Mouse (Mus musculus) embryonic facial prominence, embryonic 15.5 days (tissue): ENCODE measurements around the gene Fam149b. TPM values are rescaled to one million over a fixed set of nuclear protein-coding genes. Genes with fewer than 3 reads are reported as not detected.
"Not testable (repeated sequence)": the region's sequence is repeated elsewhere in the genome, so short reads cannot be mapped to it uniquely, and the experiment has no call there.

Source experiments
- ATAC-seq: fragments of 200-750 bp; cut with Nextera tagmentation; 2 replicates; pipeline ENCODE4 v1.8.0; 2017; ENCODE audit warnings: low read depth, moderate TSS enrichment; ENCODE audit not compliant: insufficient number of reproducible peaks, low FRiP score, low TSS enrichment
- H3K27ac ChIP-seq: fragments of 300-500 bp; sonication (generic); replicated peaks from 2 replicates; pipeline ENCODE4 v1.5.1; 2015; ENCODE audit warnings: mild to moderate bottlenecking, inconsistent platforms
- H3K27me3 ChIP-seq: fragments of 300-500 bp; sonication (generic); 2 replicates; pipeline ENCODE4 v1.6.1; 2015; ENCODE audit warnings: inconsistent platforms
- H3K36me3 ChIP-seq: fragments of 300-500 bp; sonication (generic); 2 replicates; pipeline ENCODE4 v1.6.1; 2015; ENCODE audit warnings: mild to moderate bottlenecking, inconsistent platforms
- H3K4me1 ChIP-seq: fragments of 300-500 bp; sonication (generic); 2 replicates; pipeline ENCODE4 v1.6.1; 2015; ENCODE audit warnings: inconsistent platforms
- H3K4me2 ChIP-seq: fragments of 300-500 bp; sonication (generic); replicated peaks from 2 replicates; pipeline ENCODE4 v1.6.1; 2015; ENCODE audit warnings: mild to moderate bottlenecking, inconsistent platforms
- H3K4me3 ChIP-seq: fragments of 300-500 bp; sonication (generic); replicated peaks from 2 replicates; pipeline ENCODE4 v1.5.1; 2015; ENCODE audit warnings: mild to moderate bottlenecking, inconsistent platforms
- H3K9ac ChIP-seq: fragments of 300-500 bp; sonication (generic); 2 replicates; pipeline ENCODE4 v1.6.1; 2015; ENCODE audit warnings: inconsistent platforms
- H3K9me3 ChIP-seq: fragments of 300-500 bp; sonication (generic); replicated peaks from 2 replicates; pipeline ENCODE4 v1.6.1; 2016; ENCODE audit warnings: inconsistent platforms
- WGBS: fragments of 180-500 bp; shearing (Covaris S2); methylation state at CpG from one replicate; pipeline ENCODE4 v1.1.7; 2015; 5-methylcytosine and 5-hydroxymethylcytosine counted together
- polyA plus RNA-seq: library from polyadenylated mRNA; unstranded; fragments of >200 nt; fragmentation: Nextera tagmentation; extraction: Ambion mirVana; gene quantifications from 2 replicates; pipeline ENCODE4 v1.2.1, GENCODE M21; 2015

The Fam149b gene
- polyA plus RNA-seq = 36.0 and 36.9 TPM in 2 replicates

- H3K9me3 ChIP-seq = no peaks in the 10 kb centered on the region
- no peaks in the 10 kb centered on the region for H3K27me3 ChIP-seq
- H3K9ac ChIP-seq = peak within 1 kb of the TSS; percentile 97
- WGBS = under 1% methylated on average over 42 of the region's 42 CpGs
- peaks cover 19% of the 10 kb centered on the region for H3K4me1 ChIP-seq
- H3K4me3 ChIP-seq = peak within 1 kb of the TSS; percentile 83
- peak within 1 kb of the TSS; percentile 69 for H3K4me2 ChIP-seq
- peak within 1 kb of the TSS; percentile 94 for H3K27ac ChIP-seq
- ATAC-seq = peak; percentile 98
- peaks cover 34% of the 10 kb centered on the region for H3K36me3 ChIP-seq
These were observed at the start of gene Fam149b, which contains the start of gene Ecd for GRCm38 (mm10) chr14:20347991-20348541. Fam149b (plus strand) TSS chr14:20348162. Ecd (minus strand) TSS chr14:20348121.

DNA sequence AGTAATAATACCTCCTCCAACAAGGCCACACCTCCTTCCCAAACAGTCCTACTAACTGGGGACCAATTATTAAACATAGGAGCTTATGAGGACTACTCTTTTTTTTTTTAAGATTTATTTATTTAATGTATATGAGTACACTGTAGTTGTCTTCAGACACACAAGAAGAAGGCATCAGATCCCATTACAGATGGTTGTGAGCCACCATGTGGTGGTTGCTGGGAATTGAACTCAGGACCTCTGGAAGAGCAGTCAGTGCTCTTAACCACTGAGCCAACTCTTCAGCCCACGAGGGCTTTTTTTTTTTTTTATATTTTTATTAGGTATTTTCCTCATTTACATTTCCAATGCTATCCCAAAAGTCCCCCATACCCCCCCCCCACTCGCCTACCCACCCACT is 42.9 kb upstream of the Fam149b start:
- ATAC-seq, H3K27me3 ChIP-seq, H3K4me2 ChIP-seq, H3K9ac ChIP-seq, H3K4me1 ChIP-seq, H3K4me3 ChIP-seq, H3K9me3 ChIP-seq, H3K27ac ChIP-seq: not testable (repeated sequence)
- peaks cover 20% of the 10 kb centered on the region for H3K36me3 ChIP-seq
- 84% methylated on average over 2 of the region's 2 CpGs for WGBS

DNA sequence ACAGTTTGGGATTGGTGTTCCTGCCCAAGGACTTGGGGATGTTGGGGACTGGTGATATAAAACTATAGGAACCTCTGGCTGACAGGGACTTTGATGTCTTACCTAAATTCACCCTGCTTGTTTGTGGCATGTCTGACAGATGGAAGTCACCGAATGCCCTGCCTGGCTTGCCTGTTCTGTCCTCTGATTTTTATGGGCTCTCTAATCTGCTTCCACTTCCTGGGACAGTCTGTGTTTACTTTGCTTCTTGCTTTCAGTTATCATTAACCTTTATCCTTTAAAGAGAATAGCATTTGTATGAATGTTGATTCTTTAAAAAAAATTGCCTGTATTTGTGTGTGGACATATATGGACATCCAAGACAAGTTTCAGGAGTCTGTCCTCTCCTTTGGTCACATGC is 32.8 kb upstream of the Fam149b start:
- ATAC-seq = no peak
- no peak overlapping the region for H3K4me3 ChIP-seq
- peaks cover 50% of the 10 kb centered on the region for H3K36me3 ChIP-seq
- no peaks in the 10 kb centered on the region for H3K27me3 ChIP-seq
- H3K9ac ChIP-seq = no peak overlapping the region
- H3K27ac ChIP-seq = no peak overlapping the region
- no peaks in the 10 kb centered on the region for H3K4me1 ChIP-seq
- no peak overlapping the region for H3K4me2 ChIP-seq
- no peaks in the 10 kb centered on the region for H3K9me3 ChIP-seq
- 60% methylated on average over 1 of the region's 1 CpGs for WGBS

GRCm38 (mm10) chr14:20319420-20319819 is 28.5 kb upstream of the Fam149b start:
- no peaks in the 10 kb centered on the region for H3K27me3 ChIP-seq
- peaks cover 61% of the 10 kb centered on the region for H3K36me3 ChIP-seq
- no peak for ATAC-seq
- no peak overlapping the region for H3K4me3 ChIP-seq
- H3K4me1 ChIP-seq = no peaks in the 10 kb centered on the region
- no peak overlapping the region for H3K27ac ChIP-seq
- H3K9me3 ChIP-seq = no peaks in the 10 kb centered on the region
- no peak overlapping the region for H3K4me2 ChIP-seq
- 79% methylated on average over 3 of the region's 3 CpGs for WGBS
- no peak overlapping the region for H3K9ac ChIP-seq

DNA sequence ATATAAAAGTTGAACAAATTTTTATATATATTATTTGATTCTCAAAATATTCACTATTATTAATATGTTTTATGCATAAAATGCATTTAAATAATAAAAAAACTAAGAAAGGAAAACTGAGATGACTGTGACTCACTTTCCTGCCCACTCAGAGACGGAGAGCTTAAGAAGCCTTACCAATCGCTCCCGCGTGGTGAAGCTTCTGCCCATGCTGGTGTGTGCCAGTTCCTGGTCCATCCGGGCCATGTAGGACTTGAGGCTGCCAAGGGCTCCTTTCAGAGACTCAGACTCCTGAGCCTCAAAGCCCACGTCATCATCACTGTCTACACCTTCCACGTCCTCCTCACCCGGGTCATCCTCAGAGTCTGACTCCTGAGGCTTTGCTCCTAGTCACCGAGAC is 23.8 kb upstream of the Fam149b start:
- 98% methylated on average over 9 of the region's 9 CpGs for WGBS

GRCm38 (mm10) chr14:20328474-20328873 is 19.5 kb upstream of the Fam149b start:
- Histone ChIP-seq H3K4me1 (no peaks in the 10 kb centered on the region), H3K36me3 (peaks cover 72% of the 10 kb centered on the region), H3K27ac (no peak overlapping the region), H3K27me3 (no peaks in the 10 kb centered on the region), H3K9ac (no peak overlapping the region), H3K4me2 (no peak overlapping the region), H3K9me3 (no peaks in the 10 kb centered on the region), H3K4me3 (no peak overlapping the region)
- ATAC-seq = 0 out of 2 replicates have a peak, but pooled peaks have one; percentile 29
- WGBS = 58% methylated on average over 9 of the region's 9 CpGs

More for the DNA sequence above, 23.8 kb upstream of the Fam149b start:
- Histone ChIP-seq H3K4me2 (no peak overlapping the region), H3K9ac (no peak overlapping the region), H3K27me3 (no peaks in the 10 kb centered on the region), H3K36me3 (peaks cover 74% of the 10 kb centered on the region), H3K4me1 (no peaks in the 10 kb centered on the region), H3K27ac (no peak overlapping the region), H3K4me3 (no peak overlapping the region), H3K9me3 (no peaks in the 10 kb centered on the region)
- no peak for ATAC-seq

- H3K27ac ChIP-seq = no peak overlapping the region
These were observed 16.6 kb upstream of the Fam149b start for GRCm38 (mm10) chr14:20331316-20331715.

DNA sequence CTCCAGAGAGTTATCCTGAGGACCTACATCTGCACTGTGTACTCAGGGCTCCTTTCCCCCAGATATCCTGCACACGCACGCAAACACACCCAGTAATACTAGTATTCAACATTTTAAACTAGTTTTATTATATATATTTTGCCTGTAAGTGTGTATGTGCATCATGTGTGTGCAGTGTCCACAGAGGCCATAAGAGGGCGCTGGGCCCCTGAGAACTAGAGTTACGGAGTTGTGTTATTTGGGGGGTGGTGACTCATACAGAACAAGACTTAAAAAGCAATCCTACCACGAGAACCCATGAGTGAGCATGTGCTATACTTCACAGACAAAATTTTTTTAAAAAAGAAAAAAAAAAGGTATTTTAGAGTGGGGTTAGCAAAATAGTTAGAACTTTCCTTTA is 8.5 kb upstream of the Fam149b start:
- no peak for ATAC-seq
- H3K4me1 ChIP-seq = no peaks in the 10 kb centered on the region
- H3K4me2 ChIP-seq = no peak overlapping the region
- WGBS = 97% methylated on average over 5 of the region's 5 CpGs
- no peak overlapping the region for H3K9ac ChIP-seq
- H3K27ac ChIP-seq = no peak overlapping the region
- no peaks in the 10 kb centered on the region for H3K9me3 ChIP-seq
- H3K27me3 ChIP-seq = no peaks in the 10 kb centered on the region
- no peak overlapping the region for H3K4me3 ChIP-seq
- H3K36me3 ChIP-seq = peaks cover 63% of the 10 kb centered on the region

More at GRCm38 (mm10) chr14:20331316-20331715, 16.6 kb upstream of the Fam149b start:
- no peak for ATAC-seq
- H3K27me3 ChIP-seq = no peaks in the 10 kb centered on the region
- H3K36me3 ChIP-seq = peaks cover 75% of the 10 kb centered on the region
- H3K4me1 ChIP-seq = no peaks in the 10 kb centered on the region
- H3K9me3 ChIP-seq = no peaks in the 10 kb centered on the region
- no peak overlapping the region for H3K4me2 ChIP-seq
- no peak overlapping the region for H3K9ac ChIP-seq
- no peak overlapping the region for H3K4me3 ChIP-seq
- 85% methylated on average over 4 of the region's 4 CpGs for WGBS

- no peaks in the 10 kb centered on the region for H3K4me1 ChIP-seq
- ATAC-seq = no peak
- H3K4me2 ChIP-seq = no peak overlapping the region
- no peak overlapping the region for H3K9ac ChIP-seq
- H3K36me3 ChIP-seq = peaks cover 61% of the 10 kb centered on the region
- no peak overlapping the region for H3K27ac ChIP-seq
- no peak overlapping the region for H3K4me3 ChIP-seq
- WGBS = 84% methylated on average over 8 of the region's 8 CpGs
- no peaks in the 10 kb centered on the region for H3K9me3 ChIP-seq
- H3K27me3 ChIP-seq = no peaks in the 10 kb centered on the region
These were observed 7.8 kb upstream of the Fam149b start for GRCm38 (mm10) chr14:20340149-20340548.

DNA sequence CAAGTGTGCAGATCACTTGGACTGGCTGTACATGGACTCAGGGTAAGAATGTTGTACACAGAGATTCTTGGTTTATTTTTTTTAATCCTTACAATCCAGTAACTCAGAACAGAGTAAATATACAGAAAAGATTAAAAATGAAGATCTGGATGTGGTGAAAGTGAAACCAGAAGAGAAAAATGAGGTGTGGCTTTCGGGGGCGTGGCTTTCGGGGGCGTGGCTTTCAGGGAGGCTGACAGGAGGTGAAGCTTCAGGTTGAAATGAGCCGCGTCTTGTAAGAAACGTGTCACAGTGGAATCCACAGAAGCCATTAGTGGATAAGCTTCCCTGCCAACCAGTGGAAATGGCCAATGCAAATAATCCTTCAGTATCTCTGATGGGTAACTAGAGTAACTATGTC is 7.1 kb upstream of the Fam149b start:
- H3K36me3 ChIP-seq = peaks cover 62% of the 10 kb centered on the region
- no peaks in the 10 kb centered on the region for H3K9me3 ChIP-seq
- 77% methylated on average over 7 of the region's 7 CpGs for WGBS
- H3K4me2 ChIP-seq = no peak overlapping the region
- no peak overlapping the region for H3K27ac ChIP-seq
- no peak for ATAC-seq
- H3K4me1 ChIP-seq = no peaks in the 10 kb centered on the region
- no peaks in the 10 kb centered on the region for H3K27me3 ChIP-seq
- no peak overlapping the region for H3K4me3 ChIP-seq
- no peak overlapping the region for H3K9ac ChIP-seq

GRCm38 (mm10) chr14:20345885-20346284 is 2.1 kb upstream of the Fam149b start:
- H3K4me2 ChIP-seq = no peak overlapping the region
- H3K27me3 ChIP-seq = no peaks in the 10 kb centered on the region
- ATAC-seq = no peak
- peaks cover 40% of the 10 kb centered on the region for H3K36me3 ChIP-seq
- no peak overlapping the region for H3K9ac ChIP-seq
- no peak overlapping the region for H3K4me3 ChIP-seq
- no peak overlapping the region for H3K27ac ChIP-seq
- H3K9me3 ChIP-seq = no peaks in the 10 kb centered on the region
- peaks cover 19% of the 10 kb centered on the region for H3K4me1 ChIP-seq
- 89% methylated on average over 9 of the region's 9 CpGs for WGBS

GRCm38 (mm10) chr14:20347441-20347990 is 446 bp upstream of the Fam149b start:
- WGBS = 1% methylated on average over 15 of the region's 15 CpGs
- Histone ChIP-seq H3K4me3 (peak overlapping the region; percentile 83), H3K9ac (peak overlapping the region; percentile 72), H3K36me3 (peaks cover 34% of the 10 kb centered on the region), H3K27ac (peak overlapping the region; percentile 94), H3K27me3 (no peaks in the 10 kb centered on the region), H3K4me2 (peak overlapping the region; percentile 69), H3K4me1 (peaks cover 19% of the 10 kb centered on the region), H3K9me3 (no peaks in the 10 kb centered on the region)
- peak; percentile 63 for ATAC-seq
